Mouse (Mus musculus) CH12.LX (cell line): ENCODE data around the gene Bglap3. TPM values are rescaled to one million over a fixed set of nuclear protein-coding genes. Genes with fewer than 3 reads are reported as not detected.
A peak's percentile ranks its signal among the peaks of the same experiment; 100 is the strongest.

Experiments used
- DNase-seq: peaks from one replicate; pipeline ENCODE4 v3.0.0-alpha.2; 2013; ENCODE audit errors: extremely low read depth
- H3K27ac ChIP-seq: 2 replicates; pipeline ENCODE4 v1.5.1; 2012; ENCODE audit warnings: low read depth, mild to moderate bottlenecking, control low read depth, moderate library complexity; ENCODE audit not compliant: insufficient read depth
- H3K27me3 ChIP-seq: replicated peaks from 2 replicates; pipeline ENCODE3; 2012; ENCODE audit warnings: inconsistent platforms
- H3K36me3 ChIP-seq, 2 experiments: replicated peaks in 1 of 2; 2 replicates each; pipeline versions ENCODE3 to v1.6.1; 2012; ENCODE audit warnings: inconsistent platforms in 1 of 2, low read length in 1 of 2, mild to moderate bottlenecking in 1 of 2, mixed read lengths in 1 of 2, moderate library complexity in 1 of 2; ENCODE audit not compliant: control insufficient read depth in 1 of 2, insufficient read depth in 1 of 2
- H3K4me1 ChIP-seq, 2 experiments: 2 replicates each; pipeline ENCODE4 v1.6.1; 2012; ENCODE audit warnings: inconsistent platforms in 1 of 2, moderate library complexity in 1 of 2; ENCODE audit not compliant: insufficient read depth in 2 of 2, control insufficient read depth in 1 of 2
- H3K4me2 ChIP-seq: 2 replicates; pipeline ENCODE4 v1.6.1; 2012; ENCODE audit warnings: low read depth, mild to moderate bottlenecking, control low read depth; ENCODE audit not compliant: poor library complexity, insufficient read depth, severe bottlenecking
- H3K4me3 ChIP-seq, 3 experiments: fragments of 150-350 bp in 1 of 3; sonication (generic) in 1 of 3; replicated peaks in 1 of 3; 2 replicates each; pipeline versions ENCODE3 to v1.5.1; 2011 to 2012; ENCODE audit warnings: low read depth in 2 of 3, low read length in 2 of 3, mild to moderate bottlenecking in 2 of 3, moderate library complexity in 2 of 3, control low read depth in 1 of 3, improper control_type of control experiment in 1 of 3, inconsistent platforms in 1 of 3, mixed read lengths in 1 of 3; ENCODE audit not compliant: poor library complexity in 1 of 3
- H3K79me2 ChIP-seq: replicated peaks from 2 replicates; pipeline ENCODE4 v1.6.1; 2012; ENCODE audit warnings: mild to moderate bottlenecking, moderate library complexity; ENCODE audit not compliant: control insufficient read depth, poor library complexity, insufficient read depth, severe bottlenecking; ENCODE audit errors: extremely low read depth
- H3K9ac ChIP-seq: 2 replicates; pipeline ENCODE4 v1.6.1; 2012; ENCODE audit warnings: low read depth, mild to moderate bottlenecking, control low read depth, moderate library complexity; ENCODE audit not compliant: insufficient read depth
- H3K9me3 ChIP-seq: replicated peaks from 2 replicates; pipeline ENCODE3; 2012; ENCODE audit warnings: low read length, inconsistent platforms, mixed read lengths
- BHLHE40 ChIP-seq: IDR thresholded peaks from 2 replicates; pipeline ENCODE4 v1.6.1; 2011; ENCODE audit warnings: mild to moderate bottlenecking, low read depth, low read length, improper control_type of control experiment
- CHD1 ChIP-seq: IDR thresholded peaks from 2 replicates; pipeline ENCODE4 v1.6.1; 2012; ENCODE audit warnings: low read depth, low read length, improper control_type of control experiment, inconsistent platforms
- CTCF ChIP-seq, 2 experiments: IDR thresholded peaks in 1 of 2; conservative IDR thresholded peaks in 1 of 2; 2 replicates each; pipeline ENCODE4 v1.5.1; 2011 to 2012; ENCODE audit warnings: low read depth in 2 of 2, low read length in 2 of 2, improper control_type of control experiment in 1 of 2, inconsistent platforms in 1 of 2, mild to moderate bottlenecking in 1 of 2, moderate library complexity in 1 of 2
- ETS1 ChIP-seq: conservative IDR thresholded peaks from 2 replicates; pipeline ENCODE4 v1.6.1; 2012; ENCODE audit warnings: low read depth, mild to moderate bottlenecking, inconsistent platforms, low read length, improper control_type of control experiment, moderate library complexity
- IRF4 ChIP-seq: IDR thresholded peaks from 2 replicates; pipeline ENCODE4 v1.6.1; 2014; ENCODE audit warnings: low read depth, mild to moderate bottlenecking, inconsistent platforms, low read length, improper control_type of control experiment
- JUN ChIP-seq: IDR thresholded peaks from 2 replicates; pipeline ENCODE4 v1.6.1; 2011; ENCODE audit warnings: low read depth, mild to moderate bottlenecking, low read length, improper control_type of control experiment, moderate library complexity; ENCODE audit not compliant: insufficient read depth
- MAX ChIP-seq: IDR thresholded peaks from 2 replicates; pipeline ENCODE4 v1.6.1; 2011; ENCODE audit warnings: low read length, improper control_type of control experiment
- MAZ ChIP-seq: IDR thresholded peaks from 2 replicates; pipeline ENCODE4 v1.6.1; 2012; ENCODE audit warnings: low read depth, mild to moderate bottlenecking, inconsistent platforms, low read length, improper control_type of control experiment, moderate library complexity
- MEF2A ChIP-seq: IDR thresholded peaks from 2 replicates; pipeline ENCODE4 v1.6.1; 2014; ENCODE audit warnings: low read depth, mild to moderate bottlenecking, inconsistent platforms, low read length, improper control_type of control experiment, borderline replicate concordance
- MXI1 ChIP-seq: IDR thresholded peaks from 2 replicates; pipeline ENCODE4 v1.6.1; 2011; ENCODE audit warnings: mild to moderate bottlenecking, low read depth, low read length, improper control_type of control experiment
- MYC ChIP-seq: IDR thresholded peaks from 2 replicates; pipeline ENCODE4 v1.6.1; 2011; ENCODE audit warnings: low read depth, mild to moderate bottlenecking, improper control_type of control experiment, low read length
- PAX5 ChIP-seq: IDR thresholded peaks from 2 replicates; pipeline ENCODE4 v1.6.1; 2012; ENCODE audit warnings: low read length, inconsistent platforms, mixed read lengths
- POLR2A ChIP-seq: IDR thresholded peaks from 2 replicates; pipeline ENCODE4 v1.6.1; 2011; ENCODE audit warnings: low read depth, mild to moderate bottlenecking, improper control_type of control experiment, low read length
- POLR2AphosphoS2 ChIP-seq: IDR thresholded peaks from 2 replicates; pipeline ENCODE4 v1.6.1; 2011; ENCODE audit warnings: low read depth, low read length, improper control_type of control experiment
- RAD21 ChIP-seq: IDR thresholded peaks from 2 replicates; pipeline ENCODE4 v1.6.1; 2011; ENCODE audit warnings: low read depth, mild to moderate bottlenecking, low read length, improper control_type of control experiment, moderate library complexity
- SIN3A ChIP-seq: IDR thresholded peaks from 2 replicates; pipeline ENCODE4 v1.6.1; 2012; ENCODE audit warnings: low read length, improper control_type of control experiment, inconsistent platforms
- SMC3 ChIP-seq: IDR thresholded peaks from 2 replicates; pipeline ENCODE4 v1.6.1; 2011; ENCODE audit warnings: low read depth, low read length, improper control_type of control experiment
- UBTF ChIP-seq: IDR thresholded peaks from 2 replicates; pipeline ENCODE4 v1.6.1; 2012; ENCODE audit warnings: low read depth, mild to moderate bottlenecking, inconsistent platforms, low read length, improper control_type of control experiment, moderate library complexity
- USF1 ChIP-seq: IDR thresholded peaks from 2 replicates; pipeline ENCODE4 v1.6.1; 2014; ENCODE audit warnings: low read depth, mild to moderate bottlenecking, inconsistent platforms, low read length, improper control_type of control experiment
- ZC3H11A ChIP-seq: IDR thresholded peaks from 2 replicates; pipeline ENCODE4 v1.6.1; 2012; ENCODE audit warnings: low read depth, mild to moderate bottlenecking, inconsistent platforms, low read length, improper control_type of control experiment
- dilution Hi-C: fragments of 300-500 bp; cut with MboI; formaldehyde crosslinking; loops from 2 replicates; pipeline ENCODE4 v1.14.3; 2020; ENCODE audit warnings: low sequenced_read_pairs; ENCODE audit not compliant: extremely low pct_unique_long_range_greater_than_20kb, extremely low pct_ligation_motif_present
- in situ Hi-C: fragments of 300-500 bp; cut with MboI; formaldehyde crosslinking; loops from 3 replicates; pipeline ENCODE4 v1.14.3; 2019; ENCODE audit warnings: low sequenced_read_pairs, low pct_ligation_motif_present, low pct_unique_long_range_greater_than_20kb, mixed read lengths
- polyA plus RNA-seq: library from polyadenylated mRNA; unstranded; fragments of >175 nt; gene quantifications from 2 replicates; pipeline ENCODE4 v1.2.1, GENCODE M21; 2012; ENCODE audit warnings: low read depth; ENCODE audit not compliant: insufficient read length
- total RNA-seq, 2 experiments: library from RNA; depleted of rRNA; stranded (reverse); fragments of 300-350 nt in 1 of 2; fragments of >200 nt in 1 of 2; gene quantifications; 2 replicates each; pipeline ENCODE4 v1.2.3; 2012 to 2014

The Bglap3 gene
- total and polyA plus RNA-seq, 3 experiments, result 1.0 to 2.7 (median 2.0) TPM

- Histone ChIP-seq H3K4me1 (peaks cover 8 to 42% of the 10 kb centered on the region in 2 experiments), H3K79me2 (peaks cover 22% of the 10 kb centered on the region; the same call in 1 of the 2 replicates), H3K9me3 (no peaks in the 10 kb centered on the region), H3K9ac (peak overlapping the region; percentile 65), H3K36me3 (peaks cover 17 to 54% of the 10 kb centered on the region in 2 experiments), H3K27ac (no peak overlapping the region), H3K4me2 (peak overlapping the region; percentile 45), H3K27me3 (no peaks in the 10 kb centered on the region), H3K4me3 (peak overlapping the region; percentile 60 to 92 (median 77))
- TF ChIP-seq IRF4, result no peak
- no peak for TF ChIP-seq JUN
- no peak for TF ChIP-seq MYC
- TF ChIP-seq UBTF, result no peak
- TF ChIP-seq USF1, result no peak
- no peak for TF ChIP-seq POLR2A
- TF ChIP-seq ETS1, result no peak
- no peak for TF ChIP-seq RAD21
- TF ChIP-seq MAZ, result no peak
- in situ Hi-C loops, result loop anchor here (5.0 kb wide), 2 partner anchors 53 to 113 kb away; partner anchors contain the start of gene Sema4a
- dilution Hi-C loops, result no loop called here
- no peak for DNase-seq
Measured at GRCm38 (mm10) chr3:88408953-88409352, 36.4 kb upstream of the Bglap3 start.

DNA sequence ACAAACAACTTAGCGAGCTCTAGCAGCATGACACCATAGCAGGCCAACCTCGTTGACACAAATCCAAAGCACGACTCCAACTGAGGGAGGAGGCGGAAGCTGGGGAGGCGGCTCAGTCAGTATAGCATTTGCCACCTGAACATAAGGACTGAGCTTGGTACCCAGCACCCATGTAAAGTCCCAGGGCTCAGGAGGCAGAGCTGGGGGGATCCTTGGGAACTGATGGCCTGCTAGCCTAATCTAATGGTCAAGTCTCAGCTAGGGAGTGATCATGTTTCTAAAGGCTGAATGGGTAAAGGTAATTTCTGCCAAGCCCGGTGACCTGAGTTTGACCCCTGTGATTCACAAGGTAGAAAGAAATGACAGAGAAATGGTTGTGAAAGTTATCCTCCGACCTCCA, 35.0 kb upstream of the Bglap3 start:
- dilution Hi-C loops, result no loop called here
- peaks cover 24% of the 10 kb centered on the region; the same call in 1 of the 2 replicates for H3K79me2 ChIP-seq
- no peak overlapping the region for H3K4me2 ChIP-seq

DNA sequence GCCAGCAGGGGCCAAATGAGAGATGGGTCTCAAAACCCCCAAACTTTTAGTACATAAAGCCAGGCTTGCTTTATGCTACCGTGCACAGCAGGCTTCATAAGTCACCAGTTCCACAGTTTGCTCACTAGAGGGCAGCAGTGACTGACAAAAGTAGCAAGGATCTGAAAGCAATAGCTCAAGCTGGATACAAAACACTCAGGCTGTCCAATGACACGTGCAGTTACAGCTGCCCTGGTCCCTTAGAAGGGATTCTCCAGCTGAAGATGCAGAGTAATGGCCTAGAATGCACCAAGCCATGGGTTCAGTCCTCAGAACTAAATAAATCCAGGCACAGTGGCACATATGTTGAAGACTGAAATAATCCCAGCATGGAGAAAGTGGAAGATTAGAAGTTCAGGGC, 34.5 kb upstream of the Bglap3 start:
- no peaks in the 10 kb centered on the region for H3K9me3 ChIP-seq
- no peaks in the 10 kb centered on the region for H3K27me3 ChIP-seq
- in situ Hi-C loops, result loop anchor here (5.0 kb wide), 2 partner anchors 55 to 115 kb away; partner anchors contain the start of gene Sema4a
- H3K4me2 ChIP-seq, result no peak overlapping the region
- no peak overlapping the region for H3K4me3 ChIP-seq
- DNase-seq, result peak; percentile 87
- peak; percentile 51; the same call in 1 of the 2 replicates for TF ChIP-seq SIN3A
- peak; percentile 88 for TF ChIP-seq SMC3
- no peak for TF ChIP-seq PAX5
- no peak for TF ChIP-seq CHD1
- peak; percentile 89 for TF ChIP-seq MYC
- peak; percentile 97 for TF ChIP-seq RAD21
- TF ChIP-seq POLR2AphosphoS2, result no peak
- TF ChIP-seq CTCF (conservative IDR thresholded peaks at IDR 0.05 in 1 of 2, IDR thresholded peaks at IDR 0.05 in 1 of 2; ENCODE audit: low read depth in 2 of 2, low read length in 2 of 2), result peak; percentile 82 to 97
- TF ChIP-seq MAX, result peak; percentile 85
- TF ChIP-seq BHLHE40, result peak; percentile 88
- TF ChIP-seq MXI1, result peak; percentile 82
- peak; percentile 28; the same call in 1 of the 2 replicates for TF ChIP-seq ZC3H11A
- no peak overlapping the region for H3K27ac ChIP-seq
- peaks cover 8 to 49% of the 10 kb centered on the region in 2 experiments for H3K4me1 ChIP-seq
- H3K9ac ChIP-seq, result no peak overlapping the region
- dilution Hi-C loops, result no loop called here
- peaks cover 25% of the 10 kb centered on the region; the same call in 1 of the 2 replicates for H3K79me2 ChIP-seq
- H3K36me3 ChIP-seq, result peaks cover 12 to 56% of the 10 kb centered on the region in 2 experiments

More for the DNA sequence above, 35.0 kb upstream of the Bglap3 start:
- no peaks in the 10 kb centered on the region for H3K27me3 ChIP-seq
- no peak overlapping the region for H3K4me3 ChIP-seq
- peaks cover 8 to 44% of the 10 kb centered on the region in 2 experiments for H3K4me1 ChIP-seq
- no peak for DNase-seq
- H3K9ac ChIP-seq, result no peak overlapping the region
- in situ Hi-C loops, result loop anchor here (5.0 kb wide), 2 partner anchors 55 to 115 kb away; partner anchors contain the start of gene Sema4a
- TF ChIP-seq SIN3A, result 0 out of 2 replicates have a peak, but pooled peaks have one; percentile 1
- no peak for TF ChIP-seq MEF2A
- no peaks in the 10 kb centered on the region for H3K9me3 ChIP-seq
- no peak overlapping the region for H3K27ac ChIP-seq
- peaks cover 15 to 56% of the 10 kb centered on the region in 2 experiments for H3K36me3 ChIP-seq
